Mouse (Mus musculus) adrenal gland, postnatal 36 days (tissue): Measurements from ENCODE around the gene Cytip. TPM values are rescaled to one million over a fixed set of nuclear protein-coding genes. Genes with fewer than 3 reads are reported as not detected.

ENCODE experiments used
- DNase-seq, 2 experiments: peaks; one replicate each; pipeline ENCODE4 v3.0.0; 2021; ENCODE audit warnings: mixed read lengths in 1 of 2
- long read RNA-seq, 2 experiments: library from polyadenylated mRNA; stranded (forward); transcript quantifications; one replicate each; pipeline ENCODE4 v2.0.0; 2021; ENCODE audit warnings: borderline sequencing depth in 2 of 2
- total RNA-seq, 2 experiments: library from RNA; stranded (reverse); gene quantifications; 2 replicates each; pipeline ENCODE4 v1.2.3; 2021

Gene Cytip
- 10 to 100 TPM; 16.2 to 19.6 TPM for total RNA-seq
- long read RNA-seq, experiment 1, full-length matches to known transcripts = 10 of 16 reads
- long read RNA-seq, experiment 1, partial matches to known transcripts = 0 of 16 reads
- long read RNA-seq, experiment 1, other reads (novel, unspliced or antisense) = 6 of 16 reads
- long read RNA-seq, experiment 2, partial matches to known transcripts = 0 of 1 reads
- long read RNA-seq, experiment 2, other reads (novel, unspliced or antisense) = 1 of 1 reads

DNA sequence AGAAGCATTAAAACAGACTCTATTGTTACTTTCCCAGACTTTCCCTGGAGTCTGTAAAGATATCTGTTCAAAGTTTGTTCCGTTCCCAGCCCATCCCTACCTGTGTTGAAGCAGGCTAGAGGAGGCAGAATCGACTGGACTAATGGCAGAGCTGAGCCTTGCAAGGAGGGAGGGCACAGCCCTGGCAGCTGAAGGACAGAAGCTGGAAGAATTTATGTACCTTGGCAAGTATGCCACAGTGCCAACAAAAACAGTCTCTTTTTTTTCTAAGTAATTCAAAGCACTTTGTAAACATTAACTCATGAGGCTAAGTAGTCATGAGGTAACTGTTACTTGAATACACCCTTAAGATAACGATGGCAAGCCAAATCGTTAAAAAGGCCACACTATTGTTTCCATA, at the start of gene Cytip:
TSS of gene Cytip (minus strand) at position 187 of the 400 bp plus-strand sequence.
- peak; percentile 55 for DNase-seq

- DNase-seq = no peak
Observed at GRCm38 (mm10) chr2:58240639-58241038, 45.3 kb upstream of the Cytip start.

- DNase-seq = no peak
Observed at GRCm38 (mm10) chr2:58237487-58237886, 42.2 kb upstream of the Cytip start.

DNA sequence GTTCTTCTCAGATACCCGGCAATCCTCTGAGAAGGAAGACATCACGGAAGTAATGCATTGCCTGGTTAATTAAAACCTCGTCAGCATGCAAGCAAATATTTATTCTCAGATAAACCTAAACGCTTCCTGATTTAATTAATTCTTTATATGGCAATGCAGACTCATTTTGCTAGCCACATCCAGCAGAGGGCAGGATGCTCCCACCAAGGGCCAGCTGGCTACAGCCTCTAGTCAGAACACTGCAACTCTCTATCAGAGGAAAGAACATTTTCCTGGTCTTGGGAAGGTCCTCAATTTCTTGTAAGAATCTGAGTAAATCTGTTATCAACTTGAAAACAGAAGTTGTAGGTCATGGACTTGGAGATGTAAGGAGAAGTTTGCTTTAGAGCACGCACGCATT, 4.1 kb upstream of the Cytip start:
- peak; percentile 72 to 79 for DNase-seq

- no peak for DNase-seq
Observed at GRCm38 (mm10) chr2:58196880-58197279, 1.5 kb upstream of the Cytip start.

DNA sequence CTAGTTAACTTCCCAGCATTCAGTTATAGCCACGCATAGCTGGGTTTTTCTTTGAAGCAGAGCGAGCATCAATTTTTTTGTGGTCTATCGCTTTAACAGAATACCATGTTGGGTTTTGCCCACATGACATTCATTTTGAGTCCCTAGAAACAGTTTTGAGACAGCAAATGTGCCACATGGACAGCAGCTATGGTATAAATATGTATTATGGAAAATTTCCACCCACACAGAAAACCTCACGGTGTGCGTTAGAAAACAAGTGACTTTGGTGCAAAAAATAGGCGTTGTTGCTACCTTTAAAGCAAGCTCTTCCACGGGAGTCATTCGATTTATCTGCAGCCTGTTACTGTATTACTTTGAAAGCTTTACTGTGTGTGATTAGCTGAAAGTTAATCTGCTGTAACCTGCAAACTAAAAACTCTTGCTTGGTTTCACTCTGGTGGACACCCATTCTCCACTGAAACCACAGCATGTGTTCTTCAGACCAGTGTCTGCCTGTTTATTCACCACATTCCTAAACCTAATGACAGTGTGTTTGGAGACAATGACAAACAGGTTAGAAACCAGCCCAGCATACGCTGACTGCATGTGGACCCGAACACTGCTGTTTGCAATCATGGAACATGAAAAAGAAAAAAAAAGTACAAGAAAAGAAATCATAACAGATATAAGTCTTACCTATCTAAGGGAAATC, 763 bp downstream of the Cytip start:
- DNase-seq = no peak

DNA sequence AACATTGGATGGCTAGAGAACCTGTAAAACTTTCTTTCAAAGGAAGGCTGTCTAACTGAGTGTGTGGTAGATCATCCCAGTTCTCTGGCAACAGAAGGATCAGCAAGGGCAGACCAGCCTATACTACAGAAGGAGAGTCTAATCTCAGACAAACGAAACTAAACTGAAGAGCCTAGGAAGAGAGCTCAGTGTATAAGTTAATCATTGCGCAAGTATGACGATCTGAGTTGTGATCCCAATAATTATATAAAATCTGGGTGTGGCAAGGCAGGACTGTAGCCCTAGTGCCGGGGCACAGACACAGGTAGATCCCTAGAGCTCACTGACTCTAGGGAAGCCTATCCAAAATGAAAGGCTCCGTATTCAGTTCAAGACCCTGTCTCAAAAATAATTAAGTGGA, 3.2 kb downstream of the Cytip start:
- no peak for DNase-seq

GRCm38 (mm10) chr2:58189501-58189900, 5.8 kb downstream of the Cytip start:
- no peak for DNase-seq

DNA sequence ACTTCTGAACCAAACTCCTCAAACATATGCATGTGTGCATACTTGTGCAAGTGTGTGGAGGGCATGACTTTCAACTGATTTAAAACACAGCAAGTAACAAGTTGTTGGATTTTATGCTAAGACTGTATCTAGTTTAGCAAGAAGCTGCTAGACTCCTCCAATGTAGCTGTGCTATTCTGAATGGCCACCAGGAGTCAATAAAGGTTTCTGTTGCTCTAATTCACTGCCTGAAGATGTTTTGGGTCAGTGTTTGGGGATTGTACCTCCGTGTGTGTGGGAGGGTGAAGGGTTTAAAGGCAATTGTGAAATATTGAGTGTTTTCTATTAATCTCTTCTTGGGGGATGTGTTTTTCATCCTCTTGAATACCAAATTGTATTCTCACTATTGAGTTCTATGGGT, 6.4 kb downstream of the Cytip start:
- DNase-seq = no peak

GRCm38 (mm10) chr2:58187310-58188051, 7.9 kb downstream of the Cytip start:
- no peak for DNase-seq

DNA sequence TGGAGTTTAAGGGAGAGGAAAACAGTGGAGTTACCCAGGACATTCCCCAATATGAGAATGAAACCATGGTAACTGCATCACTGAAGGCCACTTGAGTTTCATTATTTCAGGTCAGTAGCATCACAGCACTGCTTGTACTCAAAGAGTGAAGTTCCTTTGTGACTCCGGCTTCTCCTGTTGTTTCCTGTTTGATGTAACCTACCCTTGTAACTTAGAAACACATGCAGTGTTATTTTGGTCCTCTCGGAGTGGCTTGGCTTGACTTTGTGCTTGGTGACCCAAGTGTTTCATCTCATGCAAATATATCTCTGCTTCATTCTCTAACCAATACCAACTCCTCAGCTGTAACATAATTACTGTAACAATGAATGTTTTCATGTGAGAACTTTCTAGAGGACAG, 11.1 kb downstream of the Cytip start:
- DNase-seq = no peak

DNA sequence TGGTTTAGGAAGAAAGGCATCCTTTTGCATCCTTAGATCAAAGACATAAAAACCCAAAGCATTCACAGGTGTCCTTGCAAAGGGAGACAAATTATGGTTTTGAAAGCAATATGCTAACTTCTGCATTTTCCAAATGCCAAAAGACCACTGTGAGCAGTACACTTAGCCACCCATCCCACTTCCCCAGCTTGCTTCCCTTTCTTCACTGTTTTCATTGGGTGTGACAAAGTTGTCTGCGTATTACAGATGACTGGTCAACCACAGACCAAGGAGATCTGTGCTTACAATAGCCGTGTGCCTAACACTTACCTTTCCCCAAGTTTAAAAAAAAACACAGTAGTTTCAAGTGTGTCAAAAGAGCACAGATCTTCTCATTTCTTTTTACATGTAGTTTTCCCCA, 11.7 kb downstream of the Cytip start:
- DNase-seq = no peak

DNA sequence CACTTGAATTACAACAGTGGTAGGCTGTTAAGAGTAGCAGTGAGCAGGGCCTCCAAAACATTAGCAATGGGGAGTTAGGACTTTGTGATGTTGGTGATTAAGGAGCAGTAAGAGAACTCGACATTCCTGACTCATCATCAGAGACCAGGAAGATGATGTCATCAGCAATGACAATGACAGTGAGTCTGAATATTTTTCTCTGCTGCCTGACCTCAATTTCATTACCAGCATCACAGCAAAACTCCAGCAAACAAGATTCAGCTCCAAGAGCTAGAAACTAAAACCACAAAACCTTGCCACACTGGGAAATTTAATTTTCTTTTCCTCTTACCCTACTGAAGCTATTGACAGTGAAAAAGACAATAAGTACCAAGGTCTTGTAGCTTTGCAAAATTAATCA, 14.6 kb downstream of the Cytip start:
- DNase-seq = no peak

- DNase-seq = no peak
Observed at GRCm38 (mm10) chr2:58179056-58179455, 16.3 kb downstream of the Cytip start.

DNA sequence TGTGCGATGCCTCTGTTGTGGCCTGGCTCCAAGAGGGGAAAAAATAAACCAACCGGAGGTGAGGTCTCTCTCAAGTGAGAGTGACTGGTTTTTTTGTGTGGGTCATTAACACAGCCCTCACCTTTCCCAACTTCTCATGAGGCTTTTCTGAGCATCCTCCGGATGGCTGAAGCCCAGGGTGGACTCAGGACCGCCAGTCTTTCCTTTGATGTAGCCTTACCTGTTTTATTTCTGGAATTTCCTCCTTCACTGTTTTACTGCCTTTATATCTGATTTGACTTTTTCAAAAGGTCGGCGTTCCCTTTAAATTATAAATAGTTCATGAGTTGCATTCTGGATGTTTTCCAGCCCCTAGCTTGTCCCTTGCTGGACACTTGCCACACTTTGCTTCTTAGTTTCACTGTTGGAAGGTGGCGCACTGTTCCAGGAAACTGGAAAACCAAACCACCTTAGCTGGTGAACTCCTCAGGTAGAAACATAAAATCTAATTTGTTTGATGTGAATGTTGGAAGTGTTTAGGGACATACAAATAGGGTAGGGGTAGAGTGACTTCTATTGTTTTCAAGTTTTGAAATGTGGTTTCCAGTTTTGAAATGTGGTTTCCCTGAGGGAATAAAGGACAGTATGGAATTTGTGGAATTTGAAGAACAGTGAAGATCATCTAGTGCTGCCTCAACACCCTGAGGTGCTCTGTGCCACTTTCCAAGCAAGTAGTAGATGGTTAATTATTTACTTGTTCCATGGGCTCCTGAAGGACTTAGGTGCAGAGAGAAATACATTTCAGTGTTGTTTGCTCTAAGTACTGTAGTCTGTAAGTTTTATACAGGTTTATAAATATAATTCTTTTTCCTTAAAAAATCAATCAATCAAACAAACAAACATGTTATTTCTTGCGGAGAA, 19.7 kb downstream of the Cytip start:
- DNase-seq = peak; percentile 46 to 68

DNA sequence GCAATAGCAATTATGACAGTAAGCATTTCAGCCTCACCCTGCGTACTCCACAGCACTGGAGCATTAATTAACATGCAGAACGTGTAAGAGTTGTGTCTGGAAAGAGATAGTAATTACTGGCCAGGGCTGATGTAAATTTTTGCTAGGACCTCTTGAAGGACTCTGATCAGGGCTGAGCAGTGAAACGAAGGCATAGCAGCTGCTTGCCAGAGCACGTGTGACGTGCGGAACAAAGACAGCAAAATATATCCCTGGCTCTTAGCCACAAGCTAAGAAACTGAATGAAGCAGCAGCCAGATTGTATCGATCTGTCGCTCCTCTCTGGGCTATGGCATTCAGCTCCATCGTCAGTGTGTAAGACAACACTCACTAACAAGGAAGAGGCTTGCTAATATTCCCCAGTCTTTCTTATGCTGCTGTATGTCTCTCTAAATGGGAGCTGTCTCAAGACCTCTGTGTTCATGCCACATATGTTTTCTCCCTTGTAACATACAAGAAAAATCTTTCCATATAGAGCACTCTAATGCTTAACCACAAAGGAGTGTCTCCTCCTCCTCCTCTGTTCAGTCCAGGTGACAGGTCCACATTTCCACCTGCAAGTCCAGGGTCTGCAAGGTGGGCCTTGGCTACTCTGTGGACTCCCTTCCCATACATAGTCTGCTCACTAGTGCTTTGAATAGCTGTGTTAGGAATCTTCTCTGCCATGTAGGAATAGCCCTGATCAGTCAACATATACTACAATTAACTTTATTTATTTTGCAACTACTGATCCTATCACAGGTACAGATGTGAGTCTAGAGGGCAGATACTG, 20.7 kb downstream of the Cytip start:
- DNase-seq = no peak

- no peak for DNase-seq
Observed at GRCm38 (mm10) chr2:58172963-58173362, 22.4 kb downstream of the Cytip start.

GRCm38 (mm10) chr2:58169173-58169572, 26.2 kb downstream of the Cytip start:
- DNase-seq = no peak

DNA sequence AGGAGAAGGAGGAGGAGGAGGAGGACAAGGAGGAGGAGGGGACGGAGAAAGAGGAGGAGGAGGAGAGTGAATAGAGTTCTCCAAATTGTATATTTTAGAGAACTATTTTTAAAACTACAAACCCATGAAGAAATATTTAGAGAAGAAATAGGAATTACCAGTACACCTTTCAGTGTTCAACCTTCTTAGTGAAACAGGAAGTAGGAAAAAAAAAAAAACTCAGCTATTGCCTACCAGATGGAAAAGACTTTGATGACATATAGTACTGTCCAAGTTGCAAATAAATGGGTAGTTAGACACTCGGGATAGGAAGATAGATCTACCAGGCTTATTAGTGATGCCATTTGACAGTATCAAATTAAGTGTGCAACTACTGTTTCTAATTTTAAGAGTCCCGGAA, 27.7 kb downstream of the Cytip start:
- DNase-seq = no peak

DNA sequence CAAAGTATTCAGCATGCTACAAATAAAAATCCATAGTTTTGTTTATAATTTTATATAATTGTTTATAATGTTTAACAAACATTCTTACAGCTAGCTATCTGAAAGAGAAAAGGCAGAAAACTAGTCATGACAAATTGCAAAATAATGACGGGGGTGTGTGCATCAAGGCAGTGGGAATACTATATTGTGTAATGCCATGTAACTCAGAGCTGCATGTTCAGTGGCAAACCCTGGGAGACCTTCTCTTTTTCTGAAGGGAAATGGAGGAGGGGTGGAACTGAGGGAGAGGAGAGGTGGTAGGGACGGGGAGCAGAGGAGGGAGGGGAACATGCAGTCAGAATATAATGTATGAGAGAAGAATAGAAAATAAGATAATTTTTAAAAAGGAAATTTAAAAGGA, 28.6 kb downstream of the Cytip start:
- no peak for DNase-seq

- DNase-seq = no peak
Observed at GRCm38 (mm10) chr2:58163457-58164181, 31.7 kb downstream of the Cytip start.
